Mouse (Mus musculus) colon, adult 2 months (tissue): ENCODE results near the gene Tasp1. TPM values are rescaled to one million over a fixed set of nuclear protein-coding genes. Genes with fewer than 3 reads are reported as not detected.

ENCODE experiments used
- polyA plus RNA-seq: library from polyadenylated mRNA; depleted of rRNA; stranded (reverse); fragments of >200 nt; gene quantifications from 2 replicates; pipeline ENCODE4 v1.2.3, GENCODE M21; 2012; rRNA removed

Tasp1 gene
- 2.4 and 2.5 TPM in 2 replicates for polyA plus RNA-seq

GRCm38 (mm10) chr2:140066353-140067314 lies at the start of gene Tasp1:
Tasp1 (minus strand) TSS chr2:140066805.

Other genes starting within 250 kb of the Tasp1 start
- gene Gm17374, start 85.2 kb upstream of the Tasp1 start, polyA plus RNA-seq = not detected in 2 replicates
- gene Esf1, start 103.8 kb upstream of the Tasp1 start, polyA plus RNA-seq = 0.25 and 0.27 TPM in 2 replicates
- gene Ndufaf5, start 103.8 kb upstream of the Tasp1 start, polyA plus RNA-seq = 4.5 and 5.6 TPM in 2 replicates